Mouse (Mus musculus): ENCODE measurements around the gene Ppip5k2.

Gene Ppip5k2

DNA sequence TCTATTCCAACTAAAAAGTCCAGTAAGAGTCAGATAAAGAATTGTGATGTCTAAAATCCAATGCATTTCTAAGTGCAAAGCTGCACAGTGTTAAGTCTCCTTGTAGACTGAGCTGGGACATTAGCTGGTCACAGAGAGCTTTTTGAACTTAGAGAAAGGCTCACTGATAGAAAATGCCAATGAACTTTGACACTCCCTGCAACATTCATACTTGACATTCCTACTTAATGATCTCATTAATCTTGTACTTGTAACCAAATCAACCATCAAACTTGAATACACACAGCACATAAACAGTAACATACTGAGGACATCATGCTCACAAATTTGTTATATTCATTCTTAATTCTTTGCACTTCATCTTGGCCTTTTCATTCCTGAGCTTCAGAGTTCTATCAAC, 10.4 kb downstream of the Ppip5k2 start:
- DNase-seq (ENCODE audit: low read depth) = no peak

DNA sequence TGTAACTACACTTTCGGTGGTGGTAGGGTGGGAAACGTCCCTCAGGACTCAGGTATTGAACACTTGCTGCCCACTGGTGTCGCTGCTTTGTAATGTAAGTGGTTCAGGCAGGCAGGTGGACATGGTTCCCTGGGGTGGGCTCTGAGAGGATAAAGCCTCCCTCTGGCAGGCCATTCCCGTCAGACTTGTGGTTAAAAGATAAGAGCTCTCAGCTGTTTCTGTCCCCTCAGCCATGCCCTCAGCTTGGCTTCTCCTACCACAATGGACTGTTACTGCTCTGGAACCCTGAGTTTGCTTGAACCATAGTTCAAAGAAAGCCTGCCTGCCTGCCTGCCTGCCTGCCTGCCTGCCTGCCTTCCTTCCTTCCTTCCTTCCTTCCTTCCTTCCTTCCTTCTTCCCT, 15.8 kb downstream of the Ppip5k2 start:
- no peak for DNase-seq (ENCODE audit: low read depth)

GRCm38 (mm10) chr1:97753216-97753615, 17.0 kb downstream of the Ppip5k2 start:
- DNase-seq (ENCODE audit: low read depth) = no peak

DNA sequence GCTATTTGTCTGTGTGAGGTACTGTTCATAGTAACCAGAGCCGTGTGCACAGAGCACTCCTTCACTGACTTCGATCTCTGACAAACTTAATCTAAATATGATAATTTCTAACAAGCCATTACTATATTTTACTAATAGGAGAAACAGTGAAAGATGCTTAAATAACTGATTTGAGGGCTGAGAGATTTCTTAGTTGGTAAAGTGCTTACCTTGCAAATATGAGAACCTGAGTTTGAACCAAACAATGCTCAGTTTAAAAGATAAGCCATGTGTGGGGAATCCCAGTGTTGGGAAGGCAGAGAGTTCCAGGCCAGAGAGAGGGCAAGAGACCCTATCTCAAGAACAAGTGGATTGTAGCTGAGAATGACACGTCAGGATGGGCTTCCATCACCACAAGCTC, 22.0 kb downstream of the Ppip5k2 start:
- DNase-seq (ENCODE audit: low read depth) = no peak

DNA sequence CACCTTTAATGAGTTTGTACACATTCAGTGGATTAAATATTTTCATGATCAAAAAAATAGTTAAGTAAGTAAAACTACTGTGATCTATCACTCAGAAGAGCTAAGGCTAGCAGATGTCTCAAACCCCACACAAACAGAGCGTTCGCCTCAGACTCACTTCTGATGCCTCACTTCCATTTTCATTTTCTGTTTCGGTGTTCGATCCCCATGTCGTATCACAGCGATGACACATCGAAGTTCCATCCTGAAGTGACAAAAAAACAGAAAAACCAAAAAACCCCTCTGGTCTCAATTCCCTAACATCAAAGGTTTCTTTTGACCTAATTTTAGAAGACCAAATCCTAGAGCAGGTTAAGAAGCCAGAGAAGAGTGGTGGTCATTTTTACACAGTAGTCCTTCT, 23.9 kb downstream of the Ppip5k2 start:
- DNase-seq (ENCODE audit: low read depth) = no peak

GRCm38 (mm10) chr1:97745712-97746111, 24.5 kb downstream of the Ppip5k2 start:
- no peak for DNase-seq (ENCODE audit: low read depth)

DNA sequence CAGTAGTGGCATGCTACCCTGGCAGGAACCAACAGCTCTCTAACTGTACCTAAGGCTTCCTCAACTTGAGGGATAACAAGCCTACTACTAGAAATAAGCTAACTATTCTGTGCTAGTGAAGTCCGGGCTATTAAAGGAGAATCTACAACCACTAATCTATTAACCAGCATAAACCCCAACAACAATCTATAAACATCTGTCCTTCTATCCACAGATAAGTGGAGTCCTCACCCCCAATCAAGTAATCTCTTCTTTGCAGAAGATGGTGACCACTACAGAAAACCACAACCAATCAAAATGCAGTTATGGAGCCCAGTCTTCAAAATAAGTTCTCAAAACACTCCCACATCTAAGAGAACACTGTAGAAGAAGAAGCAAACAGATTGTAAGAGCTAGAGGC, 27.1 kb downstream of the Ppip5k2 start:
- DNase-seq (ENCODE audit: low read depth) = peak; percentile 32

- DNase-seq (ENCODE audit: low read depth) = peak; percentile 29
Observed at GRCm38 (mm10) chr1:97729339-97729738, 40.9 kb downstream of the Ppip5k2 start.

GRCm38 (mm10) chr1:97726730-97727129, 43.5 kb downstream of the Ppip5k2 start:
- peak; percentile 26 for DNase-seq (ENCODE audit: low read depth)

GRCm38 (mm10) chr1:97718440-97718839, 51.8 kb downstream of the Ppip5k2 start:
- peak; percentile 46 for DNase-seq (ENCODE audit: low read depth)

DNA sequence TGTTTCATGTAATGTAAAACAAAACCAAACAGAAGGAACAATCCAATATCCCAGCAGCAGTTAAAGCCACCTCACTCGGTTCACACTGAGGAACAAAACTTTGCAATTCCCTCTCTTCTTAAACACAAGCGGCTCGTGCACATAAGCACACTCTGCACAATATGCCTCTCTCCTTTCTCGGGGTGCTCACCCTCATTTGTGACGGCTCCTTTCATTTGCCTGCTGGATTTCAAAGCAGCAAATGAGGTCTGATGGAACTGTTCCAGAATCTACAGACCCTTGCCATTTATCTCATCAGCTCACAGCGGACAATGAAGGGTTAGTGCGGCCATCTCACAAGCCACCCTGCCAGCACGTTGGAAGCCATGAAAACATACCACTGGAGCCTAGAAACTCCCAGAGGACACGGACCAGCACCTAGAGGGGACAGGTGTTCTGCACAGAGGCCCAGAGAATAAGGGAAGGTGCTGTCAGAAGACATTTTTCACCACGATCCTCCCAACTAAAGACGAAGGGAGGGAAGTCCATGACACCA, 55.8 kb downstream of the Ppip5k2 start:
- DNase-seq (ENCODE audit: low read depth) = no peak

- DNase-seq (ENCODE audit: low read depth) = no peak
Observed at GRCm38 (mm10) chr1:97710520-97710919, 59.7 kb downstream of the Ppip5k2 start.

GRCm38 (mm10) chr1:97705389-97705788, 64.8 kb downstream of the Ppip5k2 start:
- peak; percentile 21 for DNase-seq (ENCODE audit: low read depth)

- no peak for DNase-seq (ENCODE audit: low read depth)
Observed at GRCm38 (mm10) chr1:97704646-97705045, 65.6 kb downstream of the Ppip5k2 start.

GRCm38 (mm10) chr1:97698956-97699570, 71.1 kb downstream of the Ppip5k2 start:
- DNase-seq (ENCODE audit: low read depth) = no peak

DNA sequence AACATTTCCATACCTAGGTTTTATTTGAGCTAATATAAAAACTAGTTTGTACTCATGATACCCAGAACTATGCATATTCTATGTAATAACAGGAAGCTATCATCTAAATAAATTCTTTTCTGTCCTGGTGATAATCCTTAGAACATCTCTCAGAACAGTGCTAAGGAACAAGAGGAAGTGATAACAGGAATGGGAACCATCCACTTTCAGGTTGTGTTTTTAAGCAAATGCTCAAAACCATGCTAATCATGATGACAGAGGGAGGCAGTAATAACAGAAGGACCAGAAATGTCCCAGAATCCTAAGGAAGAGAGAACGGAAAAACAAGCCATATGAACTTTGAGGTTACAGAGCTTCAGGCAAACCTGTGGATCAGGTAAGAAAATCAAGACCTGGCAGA, 72.9 kb downstream of the Ppip5k2 start:
- DNase-seq (ENCODE audit: low read depth) = no peak

GRCm38 (mm10) chr1:97693825-97694224, 76.4 kb downstream of the Ppip5k2 start:
- peak; percentile 48 for DNase-seq (ENCODE audit: low read depth)

GRCm38 (mm10) chr1:97688756-97689155, 81.5 kb downstream of the Ppip5k2 start:
- peak; percentile 66 for DNase-seq (ENCODE audit: low read depth)

DNA sequence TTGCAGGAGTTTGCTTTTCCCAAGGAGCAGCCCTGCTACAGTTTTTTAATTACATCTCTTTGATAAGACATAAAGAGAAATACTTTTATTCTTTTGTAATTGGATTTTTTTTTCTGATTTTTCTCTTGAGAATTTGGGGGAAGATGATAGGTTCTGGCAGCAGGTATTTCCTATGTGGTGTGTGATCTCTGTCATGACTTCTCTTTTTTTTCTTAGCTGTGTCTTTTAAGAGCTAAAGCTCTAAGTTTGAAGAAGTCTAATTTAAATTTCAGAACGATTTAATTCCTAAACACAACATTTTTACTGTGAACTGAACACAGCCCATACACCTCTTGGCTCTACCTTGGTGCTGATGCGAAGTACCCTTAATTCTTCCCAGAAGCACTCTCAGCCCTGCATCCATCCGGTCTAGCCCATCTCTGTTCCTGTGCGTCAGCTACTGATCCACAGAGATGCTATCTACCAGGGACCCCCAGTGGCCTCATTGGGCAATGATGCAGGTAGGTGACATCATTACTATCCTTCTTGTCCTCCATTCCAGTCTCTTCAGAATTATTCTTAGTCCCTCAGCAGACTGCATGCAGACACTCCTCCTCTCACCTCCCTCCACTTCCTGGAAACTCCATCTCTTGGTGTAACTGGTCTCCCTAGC, 93.6 kb downstream of the Ppip5k2 start:
- DNase-seq (ENCODE audit: low read depth) = no peak

- DNase-seq (ENCODE audit: low read depth) = peak; percentile 51
Observed at GRCm38 (mm10) chr1:97676115-97676514, 94.1 kb downstream of the Ppip5k2 start.

GRCm38 (mm10) chr1:97672849-97673248, 97.4 kb downstream of the Ppip5k2 start:
- DNase-seq (ENCODE audit: low read depth) = peak; percentile 86

DNA sequence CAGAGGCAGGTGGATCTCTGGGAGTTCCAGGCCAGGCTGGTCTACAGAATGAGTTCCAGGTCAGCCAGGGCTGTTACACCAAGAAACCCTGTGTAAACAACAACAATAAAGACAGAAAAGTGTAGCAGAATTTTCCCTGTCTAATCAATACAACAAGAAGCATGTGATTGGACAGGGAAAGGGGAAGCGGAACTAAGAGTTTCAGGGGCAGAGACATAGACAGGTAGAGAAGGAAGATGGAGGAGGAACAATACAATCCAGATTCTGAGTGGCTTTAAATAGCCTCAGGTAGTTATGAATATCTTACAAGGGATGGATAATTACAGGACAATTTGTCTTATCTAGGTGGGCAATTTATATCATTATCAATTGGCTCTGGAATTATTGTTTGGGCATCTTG, 102.9 kb downstream of the Ppip5k2 start:
- DNase-seq (ENCODE audit: low read depth) = no peak

DNA sequence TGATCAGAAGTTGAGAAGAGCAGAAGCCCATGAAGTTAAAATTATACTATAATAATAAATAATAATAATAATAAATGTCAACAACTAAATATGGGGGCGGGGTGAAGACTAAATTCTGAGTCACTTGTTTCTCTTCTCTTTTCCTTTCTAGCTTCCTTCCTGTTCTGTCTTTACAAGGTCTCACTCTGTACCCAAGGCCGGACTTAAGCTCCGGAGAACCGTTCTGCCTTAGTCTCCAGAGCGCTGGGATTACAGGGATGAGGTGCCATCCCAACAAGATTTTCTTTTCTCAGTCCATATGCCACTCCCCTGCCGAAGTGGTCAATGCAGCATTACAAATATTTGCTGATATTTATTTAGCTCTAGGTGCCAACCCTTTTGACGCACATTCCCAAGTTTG, 107.9 kb downstream of the Ppip5k2 start:
- peak; percentile 38 for DNase-seq (ENCODE audit: low read depth)
